Mouse (Mus musculus) spleen, adult 12 weeks (tissue): ENCODE results near the gene Hkdc1.
A peak's percentile ranks its signal among the peaks of the same experiment; 100 is the strongest.

Experiments
- DNase-seq: peaks from one replicate; pipeline ENCODE4 v3.0.0; 2022; ENCODE audit warnings: low spot score

Gene Hkdc1

DNA sequence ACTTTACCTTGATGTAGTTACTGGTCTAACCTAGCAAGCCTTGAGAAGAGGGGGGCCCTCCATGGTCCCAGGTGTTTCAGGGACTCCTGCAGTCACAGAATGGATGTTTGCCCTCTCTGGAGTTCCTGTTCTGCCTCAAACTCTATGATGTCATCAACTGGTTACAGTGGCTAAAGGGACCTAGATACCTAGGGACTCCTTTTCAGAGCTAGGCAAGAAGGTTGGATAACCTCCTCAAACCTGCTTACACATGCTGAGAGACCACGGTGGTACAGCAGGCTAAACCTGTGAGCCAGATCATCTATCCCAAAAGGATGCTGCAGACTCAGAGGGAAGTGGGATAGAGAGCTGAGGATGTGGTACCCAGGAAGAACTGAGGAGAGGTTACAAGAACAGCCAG is 42.5 kb downstream of the Hkdc1 start, which contains the start of gene Hk1:
Hk1 (minus strand) TSS at position 101 of the 400 bp plus-strand sequence.
- no peak for DNase-seq

DNA sequence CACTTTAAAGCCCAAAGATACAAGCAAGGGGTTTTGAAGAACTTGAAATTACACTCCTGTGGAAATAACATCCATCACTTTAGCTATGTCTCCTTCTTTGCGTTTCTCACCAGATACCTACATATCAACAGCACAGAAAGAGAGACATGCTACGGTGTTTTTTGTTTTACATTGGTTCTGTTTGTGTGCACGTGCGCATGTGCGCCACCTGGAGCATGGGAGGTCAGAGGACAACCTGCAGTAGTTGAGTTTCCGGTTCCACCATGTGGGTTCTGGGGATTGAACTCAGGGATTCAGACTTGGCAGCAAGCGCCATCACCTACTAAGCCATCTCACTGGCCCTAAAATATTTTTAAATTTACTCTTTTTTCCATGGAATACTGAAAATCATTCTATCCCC is 63.5 kb downstream of the Hkdc1 start:
- no peak for DNase-seq

DNA sequence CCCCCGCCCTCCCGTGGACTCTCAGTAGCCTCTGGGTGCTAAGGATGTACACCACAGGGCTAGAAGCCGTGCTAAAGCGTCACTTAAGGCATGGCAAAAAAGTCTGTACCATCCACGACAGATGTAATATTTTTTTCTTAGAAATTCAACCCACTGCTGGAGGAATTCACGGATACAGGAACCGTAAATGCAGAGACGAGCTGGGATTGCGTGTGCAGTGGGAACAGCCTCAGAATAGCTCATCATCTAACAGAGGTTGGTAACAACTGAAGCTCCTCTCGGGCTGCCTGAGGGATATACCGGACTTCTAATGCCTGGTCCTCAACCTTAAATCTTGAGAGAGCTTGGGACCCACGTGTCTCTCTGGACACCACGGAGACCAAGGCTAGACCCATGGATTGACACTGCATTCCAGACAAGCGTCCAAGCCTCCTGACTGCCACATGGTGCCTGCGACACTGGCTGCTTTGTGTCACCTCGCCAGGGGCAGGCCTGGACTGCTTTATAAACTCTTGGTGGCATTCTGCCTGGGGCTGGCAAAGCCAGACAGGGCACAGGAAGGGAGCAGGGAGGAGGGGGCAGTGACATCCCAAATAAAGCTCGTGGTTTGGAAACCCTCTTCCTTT is 66.1 kb downstream of the Hkdc1 start:
- no peak for DNase-seq

DNA sequence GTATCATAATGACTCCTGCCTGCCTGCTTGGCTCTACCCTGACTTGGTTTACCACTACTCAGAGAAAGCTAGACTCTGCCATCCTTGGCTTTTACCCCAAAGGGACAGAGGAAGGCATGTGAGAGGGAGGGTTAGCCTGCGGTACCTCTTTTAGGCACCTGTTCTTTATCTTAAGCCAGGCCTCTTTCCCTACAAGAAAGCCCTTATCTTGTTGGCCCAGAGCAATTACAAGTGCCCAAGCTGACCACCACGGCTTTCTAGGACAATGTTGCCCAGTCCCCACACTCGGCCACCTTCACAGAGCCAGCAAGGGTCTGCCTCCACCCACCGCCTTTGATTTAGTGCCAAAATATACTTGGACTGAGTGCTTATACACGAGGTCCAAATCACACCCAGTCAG is 77.1 kb downstream of the Hkdc1 start:
- no peak for DNase-seq

DNA sequence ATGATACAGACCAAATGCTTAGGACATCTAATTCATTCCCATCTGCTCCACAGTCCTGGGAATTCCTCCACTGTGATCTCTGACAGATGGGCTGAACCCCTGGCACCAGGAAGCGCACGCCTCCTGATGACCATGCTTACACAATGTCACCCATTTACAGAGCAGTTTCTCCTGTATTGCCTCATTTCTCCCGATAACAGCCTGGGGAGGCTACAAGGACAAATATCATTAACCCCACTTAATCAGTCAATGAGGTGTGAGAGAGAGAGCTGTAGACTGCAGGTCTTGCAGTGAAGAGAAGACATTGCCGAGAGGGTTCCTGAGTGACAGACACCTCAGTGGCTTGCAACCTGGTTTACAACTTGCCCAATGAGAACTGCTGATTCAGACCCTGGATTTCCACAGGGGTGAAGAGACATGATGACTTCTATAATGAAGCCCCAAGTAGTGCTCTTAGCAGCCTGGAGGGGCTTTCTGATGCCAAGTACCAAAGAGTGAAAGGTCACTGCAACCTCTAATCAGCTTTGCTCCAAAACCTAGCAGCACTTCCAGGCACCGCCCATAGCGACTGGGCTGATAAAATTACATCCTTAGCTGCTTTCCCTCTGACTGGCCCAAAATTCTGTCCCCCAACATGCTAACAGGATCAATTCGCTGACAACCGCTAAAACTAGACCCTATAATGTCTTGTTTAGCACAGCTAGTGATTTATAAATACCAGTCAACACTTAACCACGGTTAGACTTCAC is 78.1 kb downstream of the Hkdc1 start:
- no peak for DNase-seq

DNA sequence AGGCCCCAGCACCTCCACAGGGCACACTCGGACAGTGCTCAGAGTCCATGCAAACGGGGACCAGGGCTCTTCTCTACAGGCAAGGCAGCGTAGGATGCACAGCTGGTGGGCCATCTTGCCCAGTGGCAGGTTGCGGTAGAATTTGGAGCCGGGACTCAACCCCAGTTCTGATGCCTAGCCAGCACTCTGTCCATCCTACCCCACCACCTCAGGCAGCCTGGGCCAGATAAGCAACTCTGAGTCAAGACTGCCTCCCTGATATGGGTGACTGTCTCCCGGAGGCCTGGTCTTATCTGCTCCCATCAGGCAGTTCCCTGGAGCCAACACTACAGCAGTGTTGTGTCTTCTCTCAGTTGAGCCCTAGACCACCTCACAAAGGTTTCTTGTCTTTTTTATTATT is 79.8 kb downstream of the Hkdc1 start:
- DNase-seq: peak; percentile 56

DNA sequence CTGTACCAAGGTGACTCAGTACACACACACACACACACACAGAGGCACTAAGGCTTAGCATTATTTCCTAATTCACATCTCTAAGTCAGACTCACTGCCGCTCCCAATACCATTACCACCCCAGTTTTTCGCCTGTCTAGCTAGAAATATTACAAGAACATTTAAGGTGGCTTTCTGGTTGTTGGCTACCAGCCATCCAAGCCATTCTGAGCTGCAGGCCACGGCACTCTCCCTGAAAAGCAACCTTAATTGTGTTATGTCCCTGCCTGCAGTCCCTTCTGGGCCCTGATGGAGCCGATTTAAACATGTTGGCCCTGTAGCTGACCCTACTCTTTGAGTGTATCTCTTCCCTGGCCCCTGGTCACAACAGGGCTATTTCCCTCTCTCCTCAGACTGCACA is 80.3 kb downstream of the Hkdc1 start:
- no peak for DNase-seq

DNA sequence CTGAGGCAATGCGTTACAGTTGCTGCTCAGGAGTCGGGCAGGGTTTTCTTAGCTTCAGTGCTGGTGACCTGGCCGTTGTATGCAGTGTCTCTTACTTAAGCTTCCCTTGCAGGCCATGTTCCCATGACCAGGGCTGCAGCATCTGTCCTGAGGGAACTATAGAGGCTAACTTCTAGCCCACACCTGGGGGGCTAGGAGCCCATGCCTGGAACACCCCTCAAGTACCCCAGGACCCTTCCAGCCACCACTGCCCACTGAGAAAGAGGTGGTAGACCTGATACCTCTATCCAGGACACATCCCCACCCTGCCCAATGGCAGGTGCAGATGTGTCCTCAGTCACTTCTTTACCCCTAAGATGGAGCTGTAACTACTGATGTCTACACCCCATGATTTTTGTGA is 81.3 kb downstream of the Hkdc1 start:
- no peak for DNase-seq

DNA sequence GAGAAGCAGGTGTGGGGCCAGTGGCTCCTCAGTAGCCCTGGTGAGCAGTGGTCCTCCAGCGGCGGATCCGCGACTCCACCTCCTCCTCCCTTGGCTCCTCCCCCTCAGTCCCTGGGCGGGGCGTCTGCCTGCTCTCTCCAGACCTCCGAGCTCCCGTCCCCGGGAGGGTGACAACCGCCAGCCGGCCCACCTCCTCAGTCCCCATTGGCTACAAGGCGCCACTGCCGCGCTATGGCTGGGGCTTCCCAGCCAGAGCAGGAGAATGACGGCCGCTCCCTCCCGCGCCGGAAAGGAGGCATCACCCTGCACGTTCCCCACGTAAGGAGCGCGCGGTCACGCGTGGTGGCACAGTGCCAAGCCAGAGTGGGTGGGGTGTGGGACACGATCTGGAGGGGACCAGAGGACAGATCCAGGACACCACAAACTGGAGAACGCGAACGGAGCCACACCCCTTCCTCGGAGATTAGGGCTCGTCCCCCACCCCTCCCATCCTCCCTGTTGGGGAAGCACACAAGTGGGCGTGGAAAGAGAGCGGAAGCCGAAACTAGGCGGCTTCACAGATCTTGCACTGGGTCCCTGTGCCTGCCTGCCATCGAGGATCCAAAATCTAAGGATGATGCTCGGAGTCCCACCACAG is 82.1 kb downstream of the Hkdc1 start:
- peak; percentile 96 for DNase-seq

DNA sequence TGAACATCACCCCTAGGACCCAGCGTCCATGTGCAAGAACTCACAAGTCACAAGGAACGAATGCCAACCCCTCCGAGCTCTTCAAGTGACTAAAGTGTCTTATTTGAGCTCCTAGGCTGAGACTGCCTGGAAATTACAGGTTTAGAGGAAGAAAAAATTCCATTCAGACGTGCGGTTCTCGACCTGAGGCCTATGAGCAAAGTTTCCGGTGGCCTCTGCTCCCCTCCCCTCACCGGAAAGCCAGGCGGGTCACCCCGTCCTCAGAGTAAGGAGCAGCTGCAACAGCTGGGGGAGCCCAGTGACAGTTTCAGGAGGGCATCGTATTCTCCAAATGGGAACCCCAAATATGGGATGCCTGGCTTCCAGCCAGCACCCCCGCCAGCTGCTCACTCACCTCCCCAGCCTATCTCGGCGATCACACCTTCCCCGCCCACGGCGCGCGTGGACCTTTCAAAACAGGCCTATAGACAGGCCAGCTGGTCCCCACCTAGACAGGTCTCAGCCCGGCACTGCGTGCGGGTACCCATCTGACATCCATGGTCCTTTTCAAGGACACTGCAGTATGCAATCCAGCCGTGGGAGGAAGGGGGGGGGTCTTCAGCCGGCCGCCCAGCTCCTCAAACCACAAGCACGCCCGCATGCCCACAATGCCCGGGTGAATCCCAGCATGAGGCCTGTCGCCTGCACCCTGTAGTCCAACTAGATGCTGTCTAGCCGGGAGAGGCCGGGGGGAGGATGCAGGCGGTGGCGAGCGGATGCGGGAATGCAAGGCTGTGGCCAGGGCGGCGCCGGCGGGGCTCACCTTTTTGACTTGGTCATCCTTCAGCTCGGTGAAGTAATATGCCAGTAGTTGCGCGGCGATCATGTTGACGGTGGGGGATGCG is 82.8 kb downstream of the Hkdc1 start:
- DNase-seq: peak; percentile 49

DNA sequence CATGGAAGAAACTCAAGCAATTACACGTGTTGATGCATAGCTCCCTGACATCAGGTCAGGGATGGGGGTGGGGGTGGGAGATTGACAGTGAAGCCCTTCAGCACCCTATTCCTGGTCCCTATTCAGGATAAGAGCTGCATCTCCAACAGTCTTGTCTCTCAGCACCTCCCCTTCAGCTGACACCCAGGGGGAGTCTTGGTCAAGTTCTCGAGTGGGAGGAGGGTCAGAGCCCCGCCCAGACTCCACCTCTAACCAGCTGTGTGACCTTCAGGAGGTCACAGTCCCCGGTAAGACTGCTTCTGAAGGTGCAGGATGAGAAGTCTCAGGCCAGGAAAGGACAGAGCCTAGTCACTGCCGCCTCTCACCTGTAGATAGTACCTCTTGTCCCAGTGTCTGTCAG is 83.7 kb downstream of the Hkdc1 start:
- no peak for DNase-seq

DNA sequence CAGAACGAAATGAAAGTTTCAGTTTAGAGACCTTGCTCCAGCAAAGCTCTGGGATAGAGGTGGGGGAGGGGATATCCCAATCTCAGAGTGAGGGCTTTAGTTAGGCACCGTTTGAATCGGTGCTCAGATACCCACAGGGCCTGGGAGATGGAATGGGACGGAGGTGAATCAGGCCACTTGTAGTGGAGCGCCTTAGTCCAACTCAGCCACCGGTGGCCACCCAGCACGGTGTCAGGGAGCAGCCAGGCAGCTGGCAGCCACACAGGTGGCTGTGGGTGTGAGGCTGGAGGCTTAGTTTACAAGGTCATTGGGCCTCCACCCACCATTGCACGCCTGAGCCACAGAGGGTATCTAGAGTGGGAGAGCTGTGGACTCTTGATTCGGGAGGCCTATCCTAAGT is 84.1 kb downstream of the Hkdc1 start:
- DNase-seq: no peak

DNA sequence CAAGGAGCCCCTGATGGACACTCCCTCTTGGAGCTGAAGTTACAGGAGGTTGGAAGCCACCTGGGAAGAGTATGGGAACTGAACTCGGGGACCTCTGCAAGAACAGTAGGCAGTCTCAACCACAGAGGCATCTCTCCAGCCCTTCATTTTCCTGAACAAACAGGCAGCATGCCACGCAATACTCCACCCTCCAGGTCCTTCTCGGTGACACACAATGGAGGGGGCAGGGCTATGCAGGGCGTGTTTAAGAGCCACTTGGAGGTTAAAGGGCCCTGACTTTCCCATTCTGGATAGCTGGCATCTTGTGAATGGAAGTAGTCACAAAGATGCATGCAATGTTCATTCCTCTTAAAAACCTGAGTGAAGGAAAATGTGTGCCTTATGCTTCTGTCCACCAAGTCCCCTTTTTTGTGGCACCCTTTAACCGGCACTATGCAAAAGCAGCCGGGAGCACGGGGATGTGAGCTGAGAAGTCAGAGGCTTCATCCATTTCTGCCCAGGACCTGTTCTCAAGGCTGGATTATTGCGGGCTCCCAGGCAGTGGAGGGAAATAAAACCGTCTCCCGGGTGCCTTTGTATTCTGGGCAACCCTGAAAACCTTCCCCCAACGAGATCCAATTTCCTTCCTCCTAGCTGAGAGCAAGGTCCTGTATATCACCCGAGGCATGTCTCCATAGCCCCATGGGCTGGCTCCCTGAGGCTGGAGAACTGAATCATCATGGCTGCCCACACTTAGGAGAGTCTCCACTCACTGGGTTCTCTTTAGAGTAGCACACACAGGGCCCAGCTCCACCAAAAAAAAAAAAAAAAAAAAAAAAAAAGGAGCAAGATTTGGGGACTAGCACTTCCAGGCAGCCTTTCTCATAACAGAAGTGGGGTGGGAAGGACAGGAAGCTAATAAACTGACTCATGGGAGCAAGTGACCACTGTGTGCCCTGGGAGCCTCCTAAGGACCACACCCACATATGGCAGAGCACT is 85.4 kb downstream of the Hkdc1 start:
- no peak for DNase-seq

DNA sequence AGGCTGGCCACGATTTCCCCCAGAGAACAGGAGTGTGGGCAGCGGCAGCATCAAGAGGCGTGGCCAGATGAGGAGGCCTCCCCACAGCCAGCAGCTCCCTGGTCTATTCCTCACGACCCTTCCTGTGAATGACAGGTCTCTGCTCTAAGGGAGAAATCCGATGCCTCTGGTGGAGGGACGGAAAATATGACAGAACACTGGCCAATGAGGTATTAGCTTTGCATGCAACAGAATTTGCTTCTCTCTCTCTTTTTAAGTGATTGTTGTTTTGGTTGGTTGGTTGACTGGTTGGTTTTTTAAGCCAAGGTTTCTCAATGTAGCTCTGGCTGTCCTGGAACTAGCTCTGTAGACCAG is 86.9 kb downstream of the Hkdc1 start:
- no peak for DNase-seq

DNA sequence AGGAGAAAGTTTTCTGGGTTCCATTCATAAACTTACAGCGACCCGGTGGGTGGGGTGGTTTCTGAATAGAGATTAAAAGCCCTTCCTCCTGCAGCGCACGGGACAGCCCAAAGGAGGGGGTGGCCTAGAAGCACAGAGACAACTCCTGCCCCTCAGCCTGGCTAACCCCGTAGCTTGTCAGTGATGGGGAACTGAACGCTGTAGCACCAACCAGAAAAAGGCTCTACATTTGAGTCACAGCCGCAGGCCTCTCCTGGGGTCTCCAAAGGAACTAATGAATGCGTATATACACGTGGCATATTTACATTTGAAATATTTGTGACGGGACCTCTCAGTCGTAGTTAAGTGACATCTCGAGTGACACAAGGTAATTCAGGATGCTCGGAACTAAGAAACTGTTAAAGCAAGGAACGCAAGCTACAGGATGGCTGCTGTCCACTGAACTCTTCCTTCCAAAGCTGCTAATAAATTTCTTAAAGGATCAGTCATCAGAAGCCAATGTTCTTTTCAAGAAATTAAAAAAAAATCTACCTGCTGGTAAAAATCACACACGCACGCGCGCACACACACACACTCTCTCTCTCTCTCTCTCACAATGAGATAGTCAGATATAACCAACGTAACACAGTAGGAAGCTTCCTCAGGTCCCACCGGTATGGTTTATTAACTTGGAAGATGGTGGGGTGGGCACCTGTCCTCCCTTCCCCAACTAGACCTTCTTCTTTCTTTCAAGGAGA is 87.4 kb downstream of the Hkdc1 start:
- DNase-seq: no peak

DNA sequence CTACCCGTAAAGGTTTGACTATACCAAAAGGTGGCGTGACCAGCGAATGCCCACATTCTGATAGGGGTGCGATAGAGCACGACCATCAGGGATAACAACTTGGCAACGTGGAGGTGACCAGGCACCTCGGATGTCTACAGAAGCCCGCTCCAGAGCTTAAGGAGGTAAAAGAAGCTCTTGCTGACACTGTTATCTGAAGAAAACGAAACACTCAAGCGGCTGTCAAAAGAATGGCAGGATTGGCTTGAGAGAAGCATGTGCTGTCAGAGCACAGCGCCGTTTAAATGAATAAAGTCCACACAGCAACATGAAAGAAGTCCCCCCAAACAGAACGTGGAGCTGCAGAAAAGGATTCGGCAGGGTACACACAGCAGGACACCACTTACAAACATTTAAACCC is 89.0 kb downstream of the Hkdc1 start:
- DNase-seq: no peak
